Mouse (Mus musculus) spleen, adult 2 months (tissue): ENCODE results near the gene 4933405L10Rik. TPM values are rescaled to one million over a fixed set of nuclear protein-coding genes. Genes with fewer than 3 reads are reported as not detected.
A peak's percentile ranks its signal among the peaks of the same experiment; 100 is the strongest.

ENCODE experiments used
- DNase-seq, 2 experiments: peaks; one replicate each; pipeline versions ENCODE4 v3.0.0 to v3.0.0-alpha.2; 2012 to 2021; ENCODE audit warnings: low spot score in 2 of 2, low read depth in 1 of 2
- H3K27ac ChIP-seq: fragments of 200-500 bp; 2 replicates; pipeline ENCODE4 v1.5.1; 2012; ENCODE audit warnings: low read length, inconsistent platforms; ENCODE audit not compliant: insufficient read depth
- H3K27me3 ChIP-seq: fragments of 200-500 bp; 2 replicates; pipeline ENCODE4 v1.6.1; 2012; ENCODE audit warnings: mild to moderate bottlenecking, moderate library complexity, low read length, inconsistent platforms; ENCODE audit not compliant: control insufficient read depth, insufficient read depth
- H3K36me3 ChIP-seq: fragments of 200-500 bp; 2 replicates; pipeline ENCODE4 v1.6.1; 2012; ENCODE audit warnings: mild to moderate bottlenecking, low read length, inconsistent platforms; ENCODE audit not compliant: control insufficient read depth, insufficient read depth
- H3K4me1 ChIP-seq: fragments of 200-500 bp; 2 replicates; pipeline ENCODE4 v1.6.1; 2011; ENCODE audit warnings: inconsistent platforms; ENCODE audit not compliant: control insufficient read depth, insufficient read depth, insufficient read length
- H3K4me3 ChIP-seq: fragments of 200-500 bp; 2 replicates; pipeline ENCODE4 v1.5.1; 2011; ENCODE audit warnings: mild to moderate bottlenecking, inconsistent platforms; ENCODE audit not compliant: insufficient read depth, insufficient read length; ENCODE audit errors: extremely low read depth
- CTCF ChIP-seq: fragments of 200-500 bp; IDR thresholded peaks from 2 replicates; pipeline ENCODE4 v1.5.1; 2011; ENCODE audit warnings: mild to moderate bottlenecking, inconsistent platforms; ENCODE audit not compliant: insufficient read depth, insufficient read length, insufficient replicate concordance; ENCODE audit errors: extremely low read depth
- POLR2A ChIP-seq: fragments of 200-500 bp; IDR thresholded peaks from 2 replicates; pipeline ENCODE4 v1.6.1; 2011; ENCODE audit warnings: low read depth, low read length, inconsistent platforms
- WGBS: fragments of 180-500 bp; shearing (Covaris S2); methylation state at CpG from one replicate; pipeline ENCODE4 v1.1.7; 2018; 5-methylcytosine and 5-hydroxymethylcytosine counted together
- polyA plus RNA-seq: library from polyadenylated mRNA; depleted of rRNA; stranded (reverse); fragments of >200 nt; gene quantifications from 2 replicates; pipeline ENCODE4 v1.2.3, GENCODE M21; 2012; rRNA removed

4933405L10Rik gene
- polyA plus RNA-seq, 1 experiment, result not detected

DNA sequence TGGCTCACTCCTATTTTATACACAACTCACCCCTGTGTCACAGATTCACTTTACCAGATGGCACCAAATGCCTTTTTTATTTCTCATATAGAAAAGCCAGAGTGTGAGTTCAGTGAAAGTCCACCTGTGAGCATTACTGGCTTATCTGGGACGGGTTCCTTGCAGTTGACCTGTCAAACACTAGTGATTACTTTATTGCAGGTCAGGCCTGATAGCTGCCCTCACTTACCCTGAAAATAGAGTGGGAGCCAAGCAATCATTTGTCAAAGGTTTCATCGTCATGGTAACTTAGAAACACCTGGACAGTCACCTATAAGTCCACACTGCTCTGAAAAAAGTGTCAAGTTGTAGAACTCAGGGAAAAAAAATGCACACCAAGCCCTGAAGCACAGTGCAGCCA is 47.2 kb downstream of the 4933405L10Rik start:
- H3K36me3 ChIP-seq, result no peaks in the 10 kb centered on the region
- no peak for DNase-seq
- H3K27ac ChIP-seq, result no peak overlapping the region
- H3K4me1 ChIP-seq, result no peaks in the 10 kb centered on the region; the same call in 1 of the 2 replicates
- no peak for TF ChIP-seq POLR2A
- TF ChIP-seq CTCF, result no peak
- WGBS, result 89% methylated on average over 2 of the region's 2 CpGs
- no peaks in the 10 kb centered on the region for H3K27me3 ChIP-seq
- no peak overlapping the region for H3K4me3 ChIP-seq

DNA sequence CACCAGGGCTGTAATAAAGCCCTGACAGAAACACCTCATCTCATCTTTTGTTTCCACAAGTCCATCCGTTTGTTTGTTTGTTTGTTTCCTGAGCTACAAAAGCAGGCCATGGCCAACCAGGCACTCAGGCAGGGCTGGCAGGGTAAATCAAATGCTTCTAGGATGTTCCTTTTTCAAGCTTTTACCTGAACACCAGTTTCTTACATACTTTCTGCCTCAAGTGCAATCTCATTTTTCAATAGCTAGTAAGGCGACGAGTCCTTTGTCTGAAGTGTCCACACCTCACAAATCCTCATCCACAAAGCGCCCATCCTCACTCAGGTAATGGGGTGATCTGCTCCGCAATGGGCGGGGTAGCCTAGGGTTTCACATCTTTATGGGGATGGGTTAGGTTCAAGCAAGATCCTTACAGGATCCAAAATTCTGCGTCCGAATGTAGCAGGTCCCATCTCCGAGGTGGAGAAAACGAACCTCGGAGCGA is 50.4 kb downstream of the 4933405L10Rik start:
- TF ChIP-seq POLR2A (no peak), CTCF (no peak)
- no peaks in the 10 kb centered on the region for H3K27me3 ChIP-seq
- WGBS, result 12% methylated on average over 12 of the region's 12 CpGs
- H3K36me3 ChIP-seq, result no peaks in the 10 kb centered on the region
- no peaks in the 10 kb centered on the region; the same call in 1 of the 2 replicates for H3K4me1 ChIP-seq
- peak overlapping the region; percentile 97 for H3K4me3 ChIP-seq
- H3K27ac ChIP-seq, result no peak overlapping the region
- no peak for DNase-seq

DNA sequence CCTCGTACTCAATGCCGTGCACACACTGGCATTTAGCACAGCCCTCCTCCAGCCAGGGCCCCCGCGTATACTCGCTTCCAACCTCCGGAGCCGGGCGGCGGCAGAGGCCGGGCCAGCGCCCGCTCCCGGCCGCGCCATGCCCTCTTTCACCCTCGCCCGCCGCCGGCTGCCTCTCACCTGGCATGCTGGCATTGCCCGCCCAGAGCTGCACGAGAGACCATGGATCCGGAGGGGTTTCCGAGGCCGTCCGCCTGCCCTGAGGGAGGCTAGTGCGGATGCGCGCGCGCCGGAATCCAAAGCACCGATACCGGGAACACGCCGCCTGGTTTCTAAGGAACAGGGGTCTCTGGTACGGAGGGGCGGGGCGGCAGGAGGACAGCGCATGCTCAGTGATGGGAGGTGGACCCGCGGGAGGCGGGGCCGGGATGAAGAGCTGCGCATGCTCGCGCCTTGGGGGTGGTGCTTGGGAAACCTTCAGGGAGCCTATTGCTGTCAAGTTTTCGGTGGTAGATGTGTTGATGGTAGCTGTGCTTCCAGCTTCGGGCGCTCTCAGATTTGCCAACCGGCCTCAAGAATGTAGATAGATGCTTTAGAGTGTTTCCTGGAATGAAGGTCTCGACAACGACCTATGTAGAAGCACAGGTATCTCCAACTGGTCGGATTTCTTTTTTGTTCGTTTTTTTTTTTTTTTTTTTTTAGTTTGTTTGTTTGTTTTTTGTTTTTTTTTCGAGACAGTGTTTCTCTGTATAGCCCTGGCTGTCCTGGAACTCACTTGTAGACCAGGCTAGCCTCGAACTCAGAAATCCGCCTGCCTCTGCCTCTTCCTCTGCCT is 51.0 kb downstream of the 4933405L10Rik start, which contains the start of gene Gfod2:
Gene Gfod2 (minus strand): TSS at position 388 of the 832 bp plus-strand sequence.
- no peak within 1 kb of the TSS; the same call in 1 of the 2 replicates for H3K27ac ChIP-seq
- H3K4me1 ChIP-seq, result no peaks in the 10 kb centered on the region; the same call in 1 of the 2 replicates
- DNase-seq, result peak; percentile 77 to 95
- H3K36me3 ChIP-seq, result no peaks in the 10 kb centered on the region
- H3K27me3 ChIP-seq, result no peaks in the 10 kb centered on the region
- no peak for TF ChIP-seq POLR2A
- no peak for TF ChIP-seq CTCF
- H3K4me3 ChIP-seq, result peak within 1 kb of the TSS; percentile 97
- 3% methylated on average over 57 of the region's 57 CpGs for WGBS

Other genes with a start within 250 kb of the 4933405L10Rik start
- 8.1 and 14.7 TPM in 2 replicates for gene Tppp3, start 236.1 kb upstream of the 4933405L10Rik start, polyA plus RNA-seq
- 15.3 and 18.3 TPM in 2 replicates for gene Zdhhc1, start 210.8 kb upstream of the 4933405L10Rik start, polyA plus RNA-seq
- gene Hsd11b2, start 188.9 kb upstream of the 4933405L10Rik start, polyA plus RNA-seq, result 0.44 and 0.62 TPM in 2 replicates
- gene Atp6v0d1, start 141.6 kb upstream of the 4933405L10Rik start, polyA plus RNA-seq, result 68.3 and 72.0 TPM in 2 replicates
- gene Ripor1, start 102.4 kb upstream of the 4933405L10Rik start, polyA plus RNA-seq, result 25.6 and 26.5 TPM in 2 replicates
- gene Ctcf, start 71.1 kb upstream of the 4933405L10Rik start, polyA plus RNA-seq, result 22.1 and 24.5 TPM in 2 replicates
- gene Agrp, start 70.3 kb upstream of the 4933405L10Rik start, polyA plus RNA-seq, result 0.14 TPM in 1 of 2 replicates, not detected in the other
- gene Carmil2, start 21.4 kb upstream of the 4933405L10Rik start, polyA plus RNA-seq, result 62.1 and 72.2 TPM in 2 replicates
- gene Acd, start 6.6 kb upstream of the 4933405L10Rik start, polyA plus RNA-seq, result 47.3 and 62.1 TPM in 2 replicates
- 8.7 and 12.1 TPM in 2 replicates for gene Pard6a, start 6.5 kb upstream of the 4933405L10Rik start, polyA plus RNA-seq
- gene Enkd1, start 555 bp downstream of the 4933405L10Rik start, polyA plus RNA-seq, result 4.3 and 6.2 TPM in 2 replicates
- gene Gfod2, start 51.0 kb downstream of the 4933405L10Rik start, polyA plus RNA-seq, result 2.3 and 2.4 TPM in 2 replicates
- 50.0 and 59.9 TPM in 2 replicates for gene Ranbp10, start 119.7 kb downstream of the 4933405L10Rik start, polyA plus RNA-seq
- 0.07 and 0.14 TPM in 2 replicates for gene Tsnaxip1, start 120.1 kb downstream of the 4933405L10Rik start, polyA plus RNA-seq
- 14.2 and 16.4 TPM in 2 replicates for gene Cenpt, start 145.6 kb downstream of the 4933405L10Rik start, polyA plus RNA-seq
- gene Thap11, start 147.5 kb downstream of the 4933405L10Rik start, polyA plus RNA-seq, result 33.7 and 41.2 TPM in 2 replicates
- gene Nutf2, start 152.9 kb downstream of the 4933405L10Rik start, polyA plus RNA-seq, result 13.1 and 14.5 TPM in 2 replicates
- 71.3 and 90.0 TPM in 2 replicates for gene Edc4, start 173.2 kb downstream of the 4933405L10Rik start, polyA plus RNA-seq
- gene Nrn1l, start 185.9 kb downstream of the 4933405L10Rik start, polyA plus RNA-seq, result 3.0 and 3.1 TPM in 2 replicates
- 24.3 and 30.3 TPM in 2 replicates for gene Pskh1, start 192.8 kb downstream of the 4933405L10Rik start, polyA plus RNA-seq
- gene Ctrl, start 226.2 kb downstream of the 4933405L10Rik start, polyA plus RNA-seq, result 4,893 and 4,931 TPM in 2 replicates
- gene Psmb10, start 230.8 kb downstream of the 4933405L10Rik start, polyA plus RNA-seq, result 228 and 357 TPM in 2 replicates
- gene Lcat, start 235.7 kb downstream of the 4933405L10Rik start, polyA plus RNA-seq, result 2.7 and 3.1 TPM in 2 replicates